Mouse (Mus musculus) v-Abl transformed pro-B cells (cell line): ENCODE measurements around the gene Fancc.

ENCODE experiments used
- in situ Hi-C, 2 experiments: fragments of 400-800 bp; cut with MboI; formaldehyde crosslinking; loops; one replicate each; pipeline ENCODE4 v1.15.1; 2025; ENCODE audit not compliant: unreplicated experiment in 2 of 2

Fancc gene

DNA sequence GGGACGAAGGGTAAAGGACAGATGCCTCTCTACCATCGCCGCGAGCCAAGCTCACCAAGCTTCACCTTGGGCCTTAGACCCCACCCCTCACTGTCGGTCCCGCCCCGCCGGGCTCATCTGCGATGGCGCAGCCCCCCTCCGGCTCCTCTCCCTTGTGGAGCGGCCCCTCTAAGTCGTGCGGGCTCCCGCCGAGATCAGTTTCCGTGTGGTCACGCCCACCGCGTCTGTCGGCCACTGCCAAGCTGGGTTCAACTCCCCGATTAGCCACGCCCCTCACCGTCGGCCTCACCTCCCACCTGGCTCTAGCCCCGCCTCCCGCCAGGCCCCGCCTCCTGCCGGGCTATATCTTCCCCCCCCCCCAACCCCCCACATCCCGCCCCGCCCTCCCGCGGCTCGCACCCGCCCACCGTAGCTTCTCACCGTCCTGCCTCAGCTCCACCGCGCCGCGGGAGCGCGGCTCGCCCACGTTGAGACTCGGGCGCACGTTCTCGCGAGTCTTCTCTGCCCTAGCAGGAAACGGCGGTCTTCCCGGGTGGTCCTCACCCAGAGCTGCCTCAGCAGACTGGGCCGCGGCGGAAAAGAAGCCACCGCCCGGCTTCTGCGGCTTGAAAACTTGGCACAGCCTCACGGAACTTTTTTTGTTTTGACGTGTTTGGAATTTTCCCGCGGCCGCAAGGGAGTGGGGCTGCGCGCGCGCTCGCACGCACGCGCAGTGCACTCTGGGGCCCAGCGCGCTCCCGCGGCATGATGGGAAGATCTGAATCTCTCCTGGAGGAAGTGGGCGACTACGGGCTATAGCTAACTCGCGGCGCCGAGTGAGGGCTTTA, 65.8 kb downstream of the Fancc start:
- in situ Hi-C loops = loop anchor here (5.0 to 10.0 kb wide), 4 partner anchors 96 to 384 kb away; partner anchors contain the start of genes Ercc6l2 (in 1 of the 2) and Ptch1 (in 1 of the 2)

DNA sequence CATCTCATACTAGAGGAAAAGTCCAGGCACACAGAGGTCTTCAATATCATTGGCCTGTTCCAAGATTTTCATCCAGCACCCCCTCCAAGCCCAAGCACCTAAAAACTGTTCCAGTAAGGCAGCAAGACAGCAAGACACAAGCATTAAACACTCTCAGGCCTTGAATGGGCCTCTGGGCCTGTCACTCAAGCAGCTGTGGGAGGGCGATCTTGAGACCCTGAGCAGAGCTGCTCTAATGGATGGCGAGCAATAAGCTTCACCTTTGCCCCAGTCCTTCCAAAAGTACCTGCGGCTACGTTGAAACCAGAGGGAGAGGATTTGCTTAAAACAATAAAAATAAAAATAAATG, 66.4 kb downstream of the Fancc start:
- in situ Hi-C loops = loop anchor here (5.0 to 10.0 kb wide), 4 partner anchors 97 to 384 kb away; partner anchors contain the start of genes Ercc6l2 (in 1 of the 2) and Ptch1 (in 1 of the 2)

DNA sequence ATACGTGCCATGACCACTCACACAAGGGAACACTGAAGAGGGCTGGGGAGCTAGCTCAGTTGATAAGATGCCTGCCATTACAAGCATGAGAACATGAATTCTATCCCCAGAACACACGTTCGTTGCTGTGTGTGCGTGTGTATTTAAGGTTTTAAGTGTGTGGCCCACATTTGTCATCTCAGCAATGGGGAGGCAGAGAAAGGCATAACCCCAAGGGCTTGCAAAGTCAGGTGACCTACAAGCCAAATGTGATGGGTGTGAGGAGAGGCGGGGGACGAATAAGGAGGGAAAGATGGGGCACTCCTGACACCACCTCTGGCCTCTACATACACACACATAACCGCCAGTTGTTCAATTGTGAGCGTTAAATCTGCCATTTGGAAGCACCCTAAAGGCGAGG, 66.9 kb downstream of the Fancc start:
- in situ Hi-C loops = loop anchor here (5.0 to 10.0 kb wide), 4 partner anchors 97 to 385 kb away; partner anchors contain the start of genes Ercc6l2 (in 1 of the 2) and Ptch1 (in 1 of the 2)

DNA sequence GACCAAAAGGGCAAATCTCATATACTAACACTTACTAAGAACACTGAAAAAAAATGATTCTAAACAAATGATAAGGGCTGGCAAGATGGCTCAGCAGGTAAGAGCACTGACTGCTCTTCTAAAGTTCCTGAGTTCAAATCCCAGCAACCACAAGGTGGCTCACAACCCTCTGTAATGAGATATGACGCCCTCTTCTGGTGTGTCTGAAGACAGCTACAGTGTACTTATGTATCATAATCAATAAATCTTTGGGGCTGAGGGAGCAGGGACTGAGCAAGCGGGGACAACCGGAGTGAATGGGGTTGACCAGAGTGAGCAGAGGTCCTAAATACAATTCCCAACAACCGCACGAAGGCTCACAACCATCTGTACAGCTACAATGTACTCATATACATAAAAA, 68.9 kb downstream of the Fancc start:
- in situ Hi-C loops = loop anchor here in 1 of 2 experiments (10.0 kb wide), 1 partner anchor 387 kb away; the partner anchor contains the start of gene Ercc6l2

DNA sequence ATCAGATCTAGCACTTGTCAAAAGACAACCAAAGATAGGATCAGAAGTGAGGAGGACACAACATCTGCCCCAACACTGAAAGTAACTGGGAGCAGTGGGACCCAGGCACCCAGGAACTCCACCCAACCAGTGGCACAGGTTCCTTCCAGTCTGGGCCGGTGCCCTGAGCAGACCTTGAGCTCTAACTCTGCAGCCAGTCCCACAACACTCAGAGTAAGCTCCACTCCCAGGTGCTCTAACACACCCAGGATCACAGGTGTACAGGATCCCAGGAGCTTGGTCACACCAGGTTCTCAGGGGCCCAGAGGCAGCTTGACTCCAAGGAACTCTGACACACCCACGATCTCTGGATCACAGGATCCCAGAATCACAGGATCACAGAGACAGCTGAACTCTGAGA, 74.0 kb downstream of the Fancc start:
- in situ Hi-C loops = loop anchor here in 1 of 2 experiments (10.0 kb wide), 1 partner anchor 392 kb away; the partner anchor contains the start of gene Ercc6l2

DNA sequence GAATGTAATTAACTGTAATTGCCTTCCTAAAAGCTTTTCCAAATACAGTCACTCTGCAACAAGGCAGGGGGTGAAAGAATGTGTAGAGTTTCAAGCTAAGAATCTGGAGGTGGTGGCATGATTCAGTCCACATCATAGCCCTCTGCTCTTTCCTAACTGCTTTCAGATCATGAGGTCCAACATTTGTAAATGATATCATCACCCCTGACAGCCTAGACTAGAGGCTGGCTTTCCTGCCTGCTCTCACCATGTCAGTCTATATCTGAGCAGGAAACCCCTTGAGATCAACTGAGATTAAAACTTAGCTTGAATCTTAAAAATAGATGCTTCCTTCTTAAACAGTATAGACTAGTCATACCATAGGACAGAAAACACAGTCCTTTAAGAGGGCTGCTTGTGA, 75.9 kb downstream of the Fancc start:
- in situ Hi-C loops = loop anchor here in 1 of 2 experiments (10.0 kb wide), 1 partner anchor 394 kb away; the partner anchor contains the start of gene Ercc6l2

DNA sequence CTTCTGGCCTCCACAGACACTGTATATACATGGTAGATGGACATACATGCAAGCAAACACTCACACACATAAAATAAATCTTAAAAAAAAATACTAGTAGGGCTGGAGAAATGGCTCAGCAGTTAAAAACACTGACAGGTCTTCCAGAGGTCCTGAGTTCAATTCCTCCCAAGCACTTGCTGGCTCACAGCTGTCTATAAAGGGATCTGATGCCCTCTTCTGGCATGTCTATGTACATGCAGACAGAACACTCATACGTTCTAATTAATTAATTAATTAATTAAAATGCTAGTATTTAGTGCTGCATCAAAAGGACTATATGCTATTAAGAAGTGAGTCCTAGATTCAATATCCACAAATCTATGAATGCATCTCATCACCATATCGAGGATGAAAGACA, 78.9 kb downstream of the Fancc start:
- in situ Hi-C loops = no loop called here

DNA sequence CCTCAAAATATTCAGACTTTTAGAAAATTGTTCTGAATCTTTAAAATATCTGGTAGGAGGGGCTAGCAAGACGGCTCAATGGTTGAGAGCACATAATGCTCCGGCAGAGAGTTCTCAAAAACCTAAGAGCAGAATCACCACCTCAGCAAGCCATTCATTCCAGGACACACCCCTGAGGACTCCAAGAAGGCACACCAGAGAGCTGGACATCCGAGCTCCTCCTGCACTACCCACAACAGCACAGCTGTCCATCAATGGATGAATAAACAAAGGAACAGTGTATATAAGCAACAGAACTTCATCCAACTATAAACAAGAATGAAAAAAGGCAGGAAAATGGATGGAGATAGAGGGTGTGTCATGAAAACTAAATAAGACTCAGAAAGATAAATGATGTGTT, 80.3 kb downstream of the Fancc start:
- in situ Hi-C loops = no loop called here

DNA sequence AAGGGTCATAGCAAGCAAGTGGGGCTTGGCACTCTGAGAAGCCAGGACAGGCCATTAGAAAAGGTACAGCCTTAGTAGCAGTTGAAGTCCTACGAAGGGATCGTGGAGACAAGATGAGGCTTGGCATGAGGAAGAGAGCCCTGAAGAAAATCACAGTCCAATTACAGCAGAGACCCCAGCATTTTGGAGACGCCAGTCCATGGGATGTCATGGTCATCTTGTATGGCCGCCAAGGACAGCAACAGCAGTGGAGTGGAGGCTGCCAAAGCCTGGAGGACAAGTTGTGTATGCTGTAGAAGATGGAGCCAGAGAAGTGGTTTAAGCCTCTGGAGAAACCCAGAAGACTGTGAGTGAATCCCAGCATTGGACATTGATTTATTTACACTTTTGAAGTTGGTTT, 84.4 kb downstream of the Fancc start:
- in situ Hi-C loops = no loop called here

DNA sequence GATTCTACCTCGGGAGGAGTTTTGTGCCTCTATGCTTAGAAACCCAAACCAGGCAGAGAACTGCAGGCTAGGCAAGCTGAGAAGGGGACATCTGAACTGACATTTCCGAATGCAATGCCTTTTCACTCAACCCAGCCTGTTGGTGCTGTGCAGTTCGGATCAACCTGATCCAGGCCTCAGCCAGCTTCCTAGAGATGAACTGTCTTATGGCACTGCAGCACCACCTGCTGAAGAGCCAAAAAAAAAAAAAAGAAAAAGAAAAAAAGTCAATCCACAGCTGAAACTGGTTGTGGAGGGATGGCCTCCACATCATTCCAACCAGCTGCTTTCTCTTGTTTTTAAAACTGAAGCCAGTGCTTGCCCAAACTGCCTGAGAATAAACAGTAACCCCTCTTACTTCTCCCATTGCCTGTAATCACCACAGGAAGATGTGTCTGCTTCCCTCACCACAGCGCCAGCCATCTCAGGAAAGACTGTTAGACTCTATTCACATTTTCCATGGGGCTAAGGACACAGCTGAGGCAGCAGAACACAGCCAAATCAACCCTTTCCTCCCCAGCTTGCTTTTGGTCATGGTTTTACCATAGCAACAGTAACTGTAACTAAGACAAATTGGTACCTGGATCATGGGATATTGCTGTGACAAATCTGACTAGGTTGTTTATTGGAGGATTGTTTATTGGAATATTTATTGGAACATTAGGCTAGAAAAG, 85.6 kb downstream of the Fancc start:
- in situ Hi-C loops = no loop called here

DNA sequence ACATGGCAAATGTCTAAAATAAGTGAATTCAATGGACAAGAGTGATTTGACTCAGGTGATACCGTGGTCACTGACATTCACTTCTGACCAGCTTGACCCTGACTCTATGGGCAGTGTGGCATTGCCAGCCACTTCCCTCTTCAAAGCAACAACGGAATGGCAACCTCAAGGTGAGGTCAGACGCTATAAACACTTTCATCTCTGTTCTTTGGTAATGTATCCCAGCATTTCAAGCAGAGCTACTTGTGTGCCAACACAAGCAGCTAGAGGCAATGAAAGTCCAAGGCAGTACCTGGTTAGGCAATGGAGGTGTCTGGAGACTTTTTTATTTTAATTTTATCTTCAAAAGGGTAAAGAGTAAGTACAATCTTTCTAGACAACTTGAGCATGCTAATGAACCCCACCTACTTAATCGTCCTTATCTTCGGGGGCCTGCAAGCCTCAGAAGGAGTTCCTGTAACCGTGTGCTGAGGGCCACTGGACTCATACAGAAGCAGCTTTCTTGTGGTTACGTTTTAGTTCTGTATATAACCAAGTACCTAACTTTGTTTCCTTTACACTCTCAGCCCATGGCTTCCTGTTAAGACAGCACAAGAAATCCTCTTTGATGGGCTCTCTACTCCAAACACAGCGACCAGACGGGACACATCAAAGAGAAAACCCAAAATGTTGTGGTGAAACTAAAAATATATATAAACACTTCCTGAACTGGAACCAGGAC, 86.3 kb downstream of the Fancc start:
- in situ Hi-C loops = no loop called here

DNA sequence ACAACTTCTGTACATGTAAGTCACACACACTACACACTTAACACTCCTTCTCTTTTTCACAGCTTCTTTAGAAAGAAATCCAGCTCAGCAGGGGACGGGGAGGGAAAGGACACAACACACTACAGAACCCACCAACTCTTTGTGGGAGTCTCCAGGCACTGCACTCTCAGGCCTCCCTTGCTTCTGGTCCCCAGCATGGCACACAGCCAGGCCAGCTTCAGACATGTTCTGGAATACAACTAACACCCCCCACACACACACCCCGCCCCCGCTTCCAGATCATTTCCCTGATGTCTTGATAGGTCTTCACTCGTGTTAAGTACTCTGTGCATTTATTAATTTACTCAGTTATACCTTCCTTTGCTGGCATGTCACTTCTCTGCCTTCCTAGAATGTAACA, 91.9 kb downstream of the Fancc start:
- in situ Hi-C loops = no loop called here

DNA sequence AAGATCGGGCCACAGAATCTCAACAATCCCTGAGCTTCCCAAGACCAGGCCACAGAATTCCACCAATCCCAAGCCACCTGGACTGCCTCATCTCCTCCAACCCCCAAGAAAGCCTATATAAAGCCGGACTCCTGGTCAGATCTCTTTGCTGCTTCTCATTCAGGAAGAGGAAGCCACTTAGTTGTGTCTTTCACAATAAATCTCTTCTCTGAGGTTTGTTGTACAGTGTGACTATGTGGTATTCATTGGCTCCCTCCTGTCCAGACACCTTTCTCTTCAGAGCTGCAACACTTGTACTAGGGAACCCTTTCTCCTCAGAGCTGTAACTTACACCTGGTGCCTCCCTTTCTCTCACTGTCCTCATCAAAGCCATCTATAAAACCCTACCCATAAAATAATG, 92.4 kb downstream of the Fancc start:
- in situ Hi-C loops = no loop called here

DNA sequence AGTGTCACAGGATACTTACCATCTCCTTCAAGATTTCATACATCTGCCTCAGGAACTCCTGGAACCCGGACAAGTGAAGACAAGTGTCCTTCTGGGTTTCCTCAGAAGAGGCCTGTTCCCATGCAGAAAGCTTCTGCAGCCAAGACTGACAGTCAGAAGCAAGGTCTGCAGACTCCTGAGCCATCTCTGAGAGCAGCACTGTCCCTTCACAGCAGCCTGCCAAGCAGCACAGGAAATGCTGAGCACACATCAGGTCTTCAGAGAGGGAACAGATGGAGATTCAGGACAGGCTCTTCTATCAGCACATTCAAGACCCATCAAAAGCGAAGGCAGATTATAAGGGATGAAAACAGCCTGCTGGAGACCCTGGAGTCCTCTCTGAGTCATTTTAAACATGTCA, 94.3 kb downstream of the Fancc start:
- in situ Hi-C loops = no loop called here

DNA sequence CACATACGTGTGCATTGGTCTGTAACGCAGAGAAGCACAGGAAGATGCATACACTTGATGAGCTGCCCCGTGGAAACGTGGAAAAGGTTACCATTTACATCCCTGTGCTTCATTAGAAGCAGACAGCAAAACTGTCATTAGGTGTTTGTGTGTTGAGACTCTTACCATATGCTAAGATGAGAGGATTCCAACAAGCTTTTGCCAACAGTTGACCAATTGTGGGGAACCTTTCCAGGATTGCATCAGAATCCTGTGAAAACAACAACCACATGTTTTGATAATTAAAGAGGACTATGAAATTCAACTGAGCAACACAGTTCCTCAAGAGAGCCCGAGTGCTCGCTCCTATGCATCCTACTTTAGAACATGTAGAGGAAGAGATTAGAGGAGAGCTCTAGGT, 97.0 kb downstream of the Fancc start:
- in situ Hi-C loops = no loop called here

DNA sequence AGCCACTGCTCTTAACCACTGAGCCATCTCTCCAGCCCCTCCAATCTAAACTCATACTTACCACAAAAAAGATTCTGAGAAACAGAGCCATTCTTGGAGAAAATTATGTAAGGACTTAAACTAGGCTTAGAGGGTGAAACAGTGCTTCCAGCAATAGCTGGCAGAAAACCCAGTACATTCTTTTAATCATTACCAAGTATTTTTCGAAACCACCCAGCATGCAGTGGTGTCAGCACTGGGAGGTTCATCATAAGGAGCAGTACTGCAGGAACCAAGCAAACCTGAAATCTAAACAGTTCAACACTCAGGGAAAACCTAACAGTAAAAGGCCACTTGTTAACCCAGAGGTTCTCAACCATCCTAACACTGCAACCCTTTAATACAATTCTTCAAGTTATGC, 99.7 kb downstream of the Fancc start:
- in situ Hi-C loops = no loop called here

DNA sequence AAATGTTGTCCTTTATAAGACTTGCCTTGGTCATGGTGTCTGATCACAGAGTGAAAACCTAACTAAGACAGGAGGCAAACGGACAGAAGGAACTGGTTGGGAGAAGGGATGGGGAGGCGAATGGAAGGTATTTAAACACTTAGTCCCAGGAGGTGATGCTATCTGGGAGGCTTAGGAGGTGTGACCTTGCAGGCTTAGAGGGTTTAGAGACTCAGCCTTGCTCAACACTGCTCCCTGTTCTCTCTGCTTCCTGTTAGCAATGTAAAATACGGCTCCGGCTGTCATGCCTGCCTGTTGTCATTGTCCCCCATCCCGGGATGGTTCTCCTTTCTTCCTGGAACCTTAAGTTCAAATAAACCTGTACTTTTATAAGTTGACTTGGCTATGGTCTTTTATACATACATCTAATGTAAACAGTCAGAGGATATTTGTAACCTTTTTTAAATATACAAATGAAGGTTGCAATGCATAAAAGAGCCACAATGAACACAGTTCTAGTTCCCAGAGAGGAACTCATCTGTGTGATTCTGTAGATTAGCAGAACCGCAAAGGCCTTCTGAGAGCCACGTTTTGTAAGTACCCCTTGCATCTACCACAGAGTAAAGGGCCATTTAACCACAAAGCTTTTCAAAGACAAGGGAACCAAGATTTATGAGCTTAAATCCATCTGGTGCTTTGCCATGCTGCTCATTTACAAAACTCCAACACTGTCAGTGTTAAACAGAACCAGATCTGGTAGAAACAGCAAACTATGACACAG, 102.6 kb downstream of the Fancc start:
- in situ Hi-C loops = no loop called here

DNA sequence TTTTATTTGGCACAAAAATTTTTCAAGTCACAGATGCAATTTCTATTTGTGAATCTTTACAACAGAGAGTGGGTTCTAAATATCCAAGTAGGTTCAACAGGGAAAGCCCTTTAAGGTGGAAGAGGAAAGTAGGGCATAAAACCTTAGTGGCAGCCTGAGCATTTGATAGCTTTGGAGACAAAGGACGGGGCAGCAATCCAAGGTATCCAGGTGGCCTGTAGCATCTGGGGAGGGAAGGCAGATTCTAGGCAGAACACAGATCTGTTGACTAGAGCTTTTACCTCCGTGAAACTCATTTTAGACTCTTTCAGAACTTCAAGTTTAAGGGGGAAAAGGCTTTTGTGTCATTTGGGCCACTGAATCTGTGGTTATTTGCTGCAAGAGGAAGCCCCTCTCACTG, 111.8 kb downstream of the Fancc start:
- in situ Hi-C loops = no loop called here

DNA sequence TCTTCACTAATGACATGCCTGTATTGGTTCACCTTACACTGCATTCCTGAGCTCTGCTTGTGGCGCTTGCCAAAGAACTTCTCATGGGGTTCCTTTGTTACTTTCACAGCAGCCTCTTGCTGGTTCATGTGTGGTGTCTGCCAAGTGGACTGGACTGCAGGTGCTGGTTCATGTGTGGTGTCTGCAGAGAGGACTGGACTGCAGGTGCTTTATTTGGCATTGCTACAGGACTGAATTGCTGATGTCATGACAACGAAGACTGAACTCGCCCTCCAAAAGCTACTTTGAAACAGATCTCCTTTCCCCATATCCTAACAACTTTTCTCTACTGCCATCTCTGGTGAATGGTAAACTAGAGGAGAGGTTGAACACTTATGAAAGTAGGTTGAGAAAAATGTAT, 112.3 kb downstream of the Fancc start:
- in situ Hi-C loops = no loop called here

DNA sequence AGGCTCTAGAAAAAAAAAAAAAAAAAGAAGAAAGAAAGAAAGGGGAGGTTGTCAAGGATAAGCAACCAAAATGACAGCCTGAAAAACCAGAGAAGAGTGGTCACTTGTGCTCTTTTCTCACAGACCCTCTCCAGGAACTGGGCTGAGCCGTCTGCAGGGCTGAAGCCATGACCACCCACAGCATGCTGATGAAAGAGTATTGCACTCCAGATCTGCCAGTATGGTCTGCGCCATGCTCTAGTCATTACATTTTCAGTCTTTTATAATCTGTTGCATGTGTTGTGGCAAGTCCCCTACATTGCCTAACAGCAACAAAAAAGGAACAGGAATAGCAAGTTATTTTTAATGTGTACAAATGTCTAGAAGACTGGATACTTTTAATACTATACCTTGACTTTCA, 114.9 kb downstream of the Fancc start:
- in situ Hi-C loops = no loop called here
